Mouse (Mus musculus) left cerebral cortex, adult 18-20 months (tissue): ENCODE data around the gene H2afx. TPM values are rescaled to one million over a fixed set of nuclear protein-coding genes. Genes with fewer than 3 reads are reported as not detected.
A peak's percentile ranks its signal among the peaks of the same experiment; 100 is the strongest.
"Not testable (repeated sequence)": the region's sequence is repeated elsewhere in the genome, so short reads cannot be mapped to it uniquely, and the experiment has no call there.

Experiments
- DNase-seq, 2 experiments: peaks; one replicate each; pipeline ENCODE4 v3.0.0; 2021 to 2022; ENCODE audit warnings: low spot score in 2 of 2, mixed read lengths in 1 of 2
- total RNA-seq, 2 experiments: library from RNA; stranded (reverse); gene quantifications; 2 replicates each; pipeline ENCODE4 v1.2.3; 2021

H2afx gene
- total RNA-seq, 2 experiments from 2014 or later = 51.3 to 54.1 TPM

DNA sequence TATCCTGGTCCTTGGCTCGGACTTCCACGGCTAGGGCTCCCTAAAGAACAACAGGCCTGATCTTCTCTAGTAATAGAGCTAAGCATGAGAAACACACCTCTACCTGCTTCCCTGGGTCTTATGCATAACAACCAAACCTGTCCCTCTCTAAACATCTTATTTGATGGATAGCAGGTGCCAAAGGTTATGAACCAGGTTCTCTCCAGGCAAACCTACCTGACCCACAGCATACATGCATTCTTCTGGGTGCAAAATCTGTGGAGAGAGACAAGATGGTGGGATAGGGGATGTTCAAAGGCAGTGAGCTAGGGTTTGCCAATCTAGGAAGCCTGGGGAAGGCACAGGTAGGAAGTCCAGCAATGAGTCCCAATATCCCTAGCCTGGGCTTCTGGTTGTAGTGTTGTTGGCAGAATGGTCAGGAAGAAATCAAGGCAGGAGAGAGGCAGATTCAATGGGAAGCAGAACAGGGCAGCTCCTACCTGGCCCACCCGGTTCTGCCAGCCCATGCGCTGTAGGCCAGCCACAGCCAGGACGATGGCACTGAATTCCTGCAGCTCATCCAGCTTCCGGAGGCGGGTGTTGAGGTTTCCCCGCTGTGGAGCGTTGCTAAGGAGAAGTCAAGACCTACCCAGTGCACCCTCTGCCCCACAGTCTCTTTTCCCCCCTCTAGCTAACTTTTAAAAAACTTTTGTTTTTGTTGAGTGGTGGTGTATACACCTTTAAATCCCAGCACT lies 3.1 kb downstream of the H2afx start:
- DNase-seq = no peak

GRCm38 (mm10) chr9:44338574-44338973 lies 4.1 kb downstream of the H2afx start:
- DNase-seq = no peak

DNA sequence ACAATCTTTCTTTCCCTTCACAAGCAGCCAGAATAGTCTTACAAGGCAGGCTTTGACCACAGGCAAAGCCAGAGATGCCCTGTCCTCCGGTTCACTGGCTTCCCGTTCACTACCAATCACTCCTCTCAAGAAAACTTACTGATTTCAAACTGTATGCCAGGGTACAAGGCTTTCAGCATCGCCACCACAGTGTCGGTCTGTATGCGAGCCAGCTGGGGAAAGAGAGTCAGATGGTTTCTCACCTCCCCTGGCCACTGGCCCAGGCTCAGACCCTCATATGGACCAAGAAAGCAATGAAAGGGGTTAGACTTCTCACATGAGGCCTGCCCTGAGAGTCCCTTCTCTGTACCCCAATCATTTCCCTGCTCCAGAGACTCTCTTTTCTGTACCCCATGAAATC lies 7.0 kb downstream of the H2afx start:
- no peak for DNase-seq

DNA sequence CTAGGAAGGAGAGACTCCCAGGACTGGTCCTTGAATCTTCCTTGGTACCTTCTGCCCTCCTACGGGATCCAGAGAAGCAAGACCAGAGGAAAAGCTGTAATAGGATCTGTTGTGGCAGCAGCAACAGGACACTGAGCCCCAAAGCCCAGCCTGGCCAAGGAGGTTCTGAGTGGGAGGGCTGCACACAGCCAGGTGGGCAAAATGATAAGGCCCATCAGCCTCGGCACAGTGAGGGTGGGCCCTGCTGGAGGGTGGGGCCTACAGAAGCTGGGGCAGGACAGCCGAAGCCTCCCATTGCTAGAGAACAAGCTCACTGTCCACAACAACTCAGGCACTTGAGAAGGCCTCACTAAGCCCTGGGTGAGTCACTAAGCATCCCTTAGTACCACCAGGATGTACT lies 7.7 kb downstream of the H2afx start:
- DNase-seq = no peak

GRCm38 (mm10) chr9:44342605-44343004 lies 8.1 kb downstream of the H2afx start:
- DNase-seq = no peak

DNA sequence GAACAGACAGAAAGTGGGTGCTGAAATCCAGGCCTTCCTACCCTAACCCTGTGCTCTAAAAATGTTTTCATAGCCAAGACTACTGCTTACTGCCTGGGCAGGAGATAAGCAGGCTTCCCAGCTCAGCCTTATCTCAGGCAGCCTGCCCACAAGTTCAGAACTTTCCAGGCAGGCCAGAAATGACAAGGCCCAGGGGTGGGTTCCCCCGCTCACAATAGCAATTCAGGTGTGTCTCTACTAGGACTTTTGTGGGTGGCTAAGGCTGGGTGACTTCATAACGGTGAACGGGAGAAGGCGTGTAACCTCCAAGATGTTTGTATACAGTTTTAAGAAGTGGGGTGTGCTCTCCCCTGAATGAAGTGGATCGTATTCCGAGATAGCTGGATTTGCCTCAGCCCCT lies 8.8 kb downstream of the H2afx start:
- DNase-seq = no peak

GRCm38 (mm10) chr9:44343781-44344421 lies 9.4 kb downstream of the H2afx start, which contains the start of gene Hmbs:
Gene Hmbs (minus strand): TSS chr9:44344228.
- DNase-seq = peak; percentile 83 to 92

GRCm38 (mm10) chr9:44345570-44346433 lies 11.3 kb downstream of the H2afx start:
- peak in 1 of 2 experiments; percentile 31 for DNase-seq

GRCm38 (mm10) chr9:44347166-44347565 lies 12.7 kb downstream of the H2afx start:
- no peak for DNase-seq

DNA sequence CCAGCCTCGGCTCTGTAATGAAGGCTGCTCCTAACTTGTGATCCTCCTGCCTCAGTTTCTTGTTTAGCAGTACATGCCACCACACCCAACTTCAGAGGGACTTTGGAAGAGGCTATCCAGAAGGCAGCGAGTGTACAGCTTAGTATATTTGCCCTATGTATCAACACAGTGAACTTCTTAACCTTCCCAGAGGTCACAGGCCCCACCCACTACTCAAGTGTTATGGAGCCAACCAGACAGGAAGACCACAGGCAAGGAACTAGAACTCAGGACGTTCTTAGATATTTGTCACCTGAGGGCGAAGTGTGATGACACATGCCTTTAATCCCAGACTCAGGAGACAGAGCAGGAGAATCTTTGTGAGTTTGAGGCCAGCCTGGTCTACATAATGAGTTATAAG lies 13.1 kb downstream of the H2afx start:
- DNase-seq = no peak

DNA sequence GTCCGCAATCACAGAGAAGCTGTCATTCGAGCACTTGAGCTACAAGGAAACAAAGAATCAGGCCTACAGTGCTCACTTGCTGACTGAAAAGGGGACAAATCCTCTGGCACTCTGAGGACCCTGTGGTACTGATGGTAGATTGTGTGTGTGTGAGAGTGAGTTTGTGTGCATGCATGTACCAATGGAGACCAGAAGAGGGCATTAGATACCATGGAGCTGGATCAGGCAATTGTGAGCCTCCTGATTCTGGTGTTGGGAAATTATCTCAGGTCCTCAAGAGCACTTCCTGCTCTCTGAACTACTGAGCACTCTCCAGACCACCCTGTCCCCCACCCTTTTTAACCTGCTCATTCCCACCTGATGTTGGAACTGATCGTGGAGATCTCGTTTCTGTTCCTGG lies 14.1 kb downstream of the H2afx start:
- DNase-seq = no peak

GRCm38 (mm10) chr9:44351396-44351795 lies 16.9 kb downstream of the H2afx start:
- DNase-seq = no peak

DNA sequence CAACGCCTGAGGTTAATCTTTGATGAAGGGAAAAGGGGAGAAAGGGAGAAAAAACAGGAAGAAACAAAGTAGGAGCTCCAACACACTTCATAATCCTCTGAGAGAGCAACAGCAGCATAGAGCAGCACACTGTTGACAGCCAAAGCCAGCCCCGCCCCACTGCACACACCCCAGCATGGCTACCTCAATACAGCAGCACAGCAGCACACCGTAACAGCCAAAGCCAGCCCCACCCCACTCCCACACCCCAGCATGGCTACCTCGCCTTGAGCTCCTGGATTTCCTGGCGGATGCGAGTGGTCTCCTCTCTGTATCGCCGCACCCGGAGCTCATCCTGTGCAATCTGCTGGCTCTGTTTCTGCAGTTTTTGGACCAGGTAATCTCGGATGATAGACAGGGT lies 17.8 kb downstream of the H2afx start:
- no peak for DNase-seq

DNA sequence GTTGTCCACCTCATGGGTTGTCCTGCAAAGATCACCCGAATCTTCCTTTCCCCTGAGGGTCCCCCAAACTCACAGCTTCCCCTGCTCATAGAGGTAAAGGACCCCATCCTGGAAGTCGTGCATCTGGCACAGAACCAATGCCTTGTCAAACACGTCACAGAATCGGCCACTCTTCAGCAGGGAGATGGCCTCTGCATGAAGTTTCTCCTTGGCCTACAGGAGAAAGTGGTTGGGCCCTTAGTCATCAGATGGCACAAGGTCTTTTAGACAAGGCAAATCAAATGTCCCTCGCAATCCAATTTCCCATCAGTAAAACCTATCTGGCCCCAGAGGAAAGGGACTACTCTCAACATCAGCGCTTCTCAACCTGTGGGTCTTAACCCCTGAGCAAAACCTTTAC lies 18.6 kb downstream of the H2afx start:
- DNase-seq = no peak

DNA sequence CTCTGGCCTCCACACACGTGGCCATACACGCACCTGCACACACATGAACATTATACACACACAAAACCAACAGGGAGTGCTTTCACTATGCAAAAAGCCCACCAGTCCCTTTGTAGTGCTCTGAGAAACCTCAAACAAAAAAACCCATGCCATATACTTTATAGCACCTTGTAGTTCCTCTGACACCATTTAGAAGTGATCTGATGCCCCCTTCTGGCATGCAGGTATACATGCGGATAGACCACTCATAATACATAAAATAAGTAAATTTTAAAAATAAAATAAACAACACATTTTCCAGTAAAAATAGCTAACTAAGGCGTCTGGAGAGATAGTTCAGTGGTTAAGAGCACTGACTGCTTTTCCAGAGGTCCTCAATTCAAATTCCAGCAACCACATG lies 22.7 kb downstream of the H2afx start:
- no peak for DNase-seq

GRCm38 (mm10) chr9:44361190-44361917 lies 26.9 kb downstream of the H2afx start, which contains the start of gene Vps11:
Gene Vps11 (minus strand): TSS chr9:44361670.
- DNase-seq = peak; percentile 92 to 94

GRCm38 (mm10) chr9:44361931-44362330 lies 27.4 kb downstream of the H2afx start:
- not testable (repeated sequence) for DNase-seq

DNA sequence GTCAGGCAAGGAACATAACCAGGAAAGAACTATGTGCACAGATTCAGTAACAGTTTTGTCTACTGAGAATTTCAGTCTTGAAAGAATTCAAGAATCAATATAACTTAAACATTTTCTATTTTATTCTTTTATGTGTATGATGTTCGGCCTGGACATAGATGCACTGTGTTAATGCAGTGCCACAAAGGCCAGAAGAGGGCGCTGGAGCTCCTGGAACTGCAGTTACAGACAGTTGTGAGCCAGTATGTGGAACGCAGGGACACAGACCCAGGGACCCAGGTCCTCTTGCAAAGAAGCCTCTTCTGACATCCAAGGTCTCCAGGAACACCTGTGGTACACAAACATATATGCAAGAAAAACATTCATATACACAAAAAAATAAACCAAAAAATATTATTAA lies 30.0 kb downstream of the H2afx start:
- DNase-seq = no peak

GRCm38 (mm10) chr9:44373386-44373785 lies 38.9 kb downstream of the H2afx start:
- DNase-seq = no peak

DNA sequence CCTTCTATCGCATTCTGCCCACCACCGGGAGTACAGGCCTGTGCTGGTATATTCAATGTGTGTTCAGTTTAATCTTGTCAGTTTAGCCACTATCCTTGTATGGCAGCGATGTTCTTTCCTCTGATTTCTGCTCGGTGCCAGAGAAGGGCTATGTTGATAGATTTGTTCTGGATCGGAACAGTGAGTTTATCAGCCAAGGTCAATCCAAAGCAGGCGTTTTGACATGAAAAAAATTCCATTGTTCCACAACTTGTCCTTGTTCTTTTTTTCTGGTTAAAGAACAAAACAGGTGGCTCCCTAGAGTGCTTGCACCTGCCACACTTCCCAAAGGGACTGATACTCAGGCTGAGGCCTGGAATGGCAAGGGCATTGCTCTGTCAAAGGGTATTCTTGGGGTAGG lies 41.6 kb downstream of the H2afx start:
- no peak for DNase-seq

GRCm38 (mm10) chr9:44377335-44377734 lies 42.8 kb downstream of the H2afx start:
- DNase-seq = not testable (repeated sequence)
